Mouse (Mus musculus) testis, adult 2 months (tissue): Measurements from ENCODE around the gene Mmd2. TPM values are rescaled to one million over a fixed set of nuclear protein-coding genes. Genes with fewer than 3 reads are reported as not detected.
A peak's percentile ranks its signal among the peaks of the same experiment; 100 is the strongest.

ENCODE experiments used
- H3K27ac ChIP-seq: fragments of 200-500 bp; 2 replicates; pipeline ENCODE4 v1.5.1; 2012; ENCODE audit warnings: low read depth, low read length; ENCODE audit not compliant: control insufficient read depth, insufficient read depth
- H3K27me3 ChIP-seq: fragments of 200-500 bp; 2 replicates; pipeline ENCODE4 v1.6.1; 2012; ENCODE audit warnings: mild to moderate bottlenecking, low read length, moderate library complexity; ENCODE audit not compliant: control insufficient read depth, insufficient read depth
- H3K36me3 ChIP-seq: fragments of 200-500 bp; 2 replicates; pipeline ENCODE4 v1.6.1; 2012; ENCODE audit warnings: mild to moderate bottlenecking, low read length; ENCODE audit not compliant: control insufficient read depth, insufficient read depth
- H3K4me1 ChIP-seq: fragments of 200-500 bp; 2 replicates; pipeline ENCODE4 v1.6.1; 2012; ENCODE audit warnings: low read length; ENCODE audit not compliant: control insufficient read depth, insufficient read depth
- H3K4me3 ChIP-seq: fragments of 200-500 bp; 2 replicates; pipeline ENCODE4 v1.5.1; 2012; ENCODE audit warnings: low read depth, mild to moderate bottlenecking, low read length, moderate library complexity, mixed read lengths; ENCODE audit not compliant: control insufficient read depth
- CTCF ChIP-seq: fragments of 200-500 bp; IDR thresholded peaks from 2 replicates; pipeline ENCODE4 v1.5.1; 2012; ENCODE audit warnings: low read depth, mild to moderate bottlenecking, inconsistent platforms, low read length, moderate library complexity; ENCODE audit not compliant: control insufficient read depth, insufficient read depth, insufficient replicate concordance
- POLR2A ChIP-seq: fragments of 200-500 bp; IDR thresholded peaks from 2 replicates; pipeline ENCODE4 v1.6.1; 2012; ENCODE audit warnings: low read depth, mild to moderate bottlenecking, inconsistent platforms, low read length, moderate library complexity; ENCODE audit not compliant: control insufficient read depth
- polyA plus RNA-seq: library from polyadenylated mRNA; depleted of rRNA; stranded (reverse); fragments of >200 nt; gene quantifications from 2 replicates; pipeline ENCODE4 v1.2.3, GENCODE M21; 2012; rRNA removed

The Mmd2 gene
- 19.6 and 25.6 TPM in 2 replicates for polyA plus RNA-seq

- Histone ChIP-seq H3K27ac (peak within 1 kb of the TSS; percentile 90), H3K4me1 (peaks cover 3% of the 10 kb centered on the region), H3K4me3 (peak within 1 kb of the TSS; percentile 87), H3K36me3 (no peaks in the 10 kb centered on the region), H3K27me3 (no peaks in the 10 kb centered on the region)
- TF ChIP-seq POLR2A (0 out of 2 replicates have a peak, but pooled peaks have one; percentile 23), CTCF (no peak)
Observed at GRCm38 (mm10) chr5:142608259-142608988, at the start of gene Mmd2. Gene Mmd2, minus strand, starts transcription at chr5:142608800.

- H3K36me3 ChIP-seq, result no peaks in the 10 kb centered on the region; the same call in 1 of the 2 replicates
- TF ChIP-seq POLR2A, result no peak
- TF ChIP-seq CTCF, result no peak
- no peak overlapping the region for H3K4me3 ChIP-seq
- no peaks in the 10 kb centered on the region for H3K27me3 ChIP-seq
- H3K4me1 ChIP-seq, result no peaks in the 10 kb centered on the region
- no peak overlapping the region for H3K27ac ChIP-seq
Observed at GRCm38 (mm10) chr5:142652266-142652665, 43.7 kb upstream of the Mmd2 start.

- no peaks in the 10 kb centered on the region for H3K4me1 ChIP-seq
- H3K27ac ChIP-seq, result no peak overlapping the region
- H3K4me3 ChIP-seq, result no peak overlapping the region
- H3K36me3 ChIP-seq, result no peaks in the 10 kb centered on the region; the same call in 1 of the 2 replicates
- no peaks in the 10 kb centered on the region for H3K27me3 ChIP-seq
- TF ChIP-seq CTCF, result no peak
- TF ChIP-seq POLR2A, result no peak
Observed at GRCm38 (mm10) chr5:142650794-142651497, 42.3 kb upstream of the Mmd2 start.

GRCm38 (mm10) chr5:142650390-142650789 lies 41.8 kb upstream of the Mmd2 start:
- Histone ChIP-seq H3K4me1 (no peaks in the 10 kb centered on the region), H3K36me3 (no peaks in the 10 kb centered on the region; the same call in 1 of the 2 replicates), H3K27ac (no peak overlapping the region), H3K4me3 (no peak overlapping the region), H3K27me3 (no peaks in the 10 kb centered on the region)
- no peak for TF ChIP-seq POLR2A
- TF ChIP-seq CTCF, result no peak

- Histone ChIP-seq H3K27ac (no peak overlapping the region), H3K4me1 (no peaks in the 10 kb centered on the region), H3K27me3 (no peaks in the 10 kb centered on the region), H3K4me3 (no peak overlapping the region), H3K36me3 (no peaks in the 10 kb centered on the region; the same call in 1 of the 2 replicates)
- no peak for TF ChIP-seq CTCF
- TF ChIP-seq POLR2A, result no peak
Observed at GRCm38 (mm10) chr5:142649460-142650050, 41.0 kb upstream of the Mmd2 start.

- TF ChIP-seq POLR2A (no peak), CTCF (no peak)
- Histone ChIP-seq H3K27ac (no peak overlapping the region), H3K4me1 (no peaks in the 10 kb centered on the region), H3K36me3 (no peaks in the 10 kb centered on the region; the same call in 1 of the 2 replicates), H3K27me3 (no peaks in the 10 kb centered on the region), H3K4me3 (no peak overlapping the region)
Observed at GRCm38 (mm10) chr5:142648162-142648561, 39.6 kb upstream of the Mmd2 start.
